ENCODE assay signal across 29 mouse cellular contexts in genomic region chr2:19444346-19444745, GRCm38 (mm10). TPM values are rescaled to one million over a fixed set of nuclear protein-coding genes. Genes with fewer than 3 reads are reported as not detected.
"Had no signal": no experiment of that assay in that cellular context is flagged by ENCODE, and none has a peak within 500 bp of the region (broad histone marks: within the 10 kb centered on the region; RNA-seq: fewer than 3 reads in every experiment).

No protein-coding gene starts in this region.

- H3K9ac ChIP-seq: limb, embryonic 13.5 days; liver, embryonic 12.5 days; liver, embryonic 15.5 days; lung, embryonic 15.5 days; midbrain, embryonic 15.5 days; stomach, embryonic 15.5 days had no signal

- ATAC-seq: intestine, postnatal 0 days; liver, embryonic 12.5 days had no signal

- H3K36me3 ChIP-seq: limb, embryonic 10.5 days; limb, embryonic 13.5 days; liver, embryonic 12.5 days; liver, embryonic 15.5 days; lung, embryonic 15.5 days; midbrain, embryonic 15.5 days; stomach, embryonic 15.5 days had no signal

- H3K9me3 ChIP-seq: limb, embryonic 10.5 days; limb, embryonic 13.5 days; liver, embryonic 12.5 days; liver, embryonic 15.5 days; lung, embryonic 15.5 days; midbrain, embryonic 15.5 days; stomach, embryonic 15.5 days had no signal

- H3K4me1 ChIP-seq: liver, embryonic 12.5 days; liver, embryonic 15.5 days had no signal

- H3K4me3 ChIP-seq: layer of hippocampus, adult 2 months; liver, embryonic 12.5 days; liver, embryonic 15.5 days; lung, embryonic 15.5 days had no signal

- DNase-seq: kidney, adult 2 months; kidney, postnatal 25 days; layer of hippocampus, adult 9-11 months; liver; lung, adult 18-20 months; lung, postnatal 10 days; lung, postnatal 36 days; right cerebral cortex, adult 18-20 months; right cerebral cortex, postnatal 14 days; right cerebral cortex, postnatal 4 days; thymus, postnatal 25 days had no signal

- H3K27ac ChIP-seq: kidney, postnatal 0 days; layer of hippocampus, adult 2 months; limb, embryonic 10.5 days; limb, embryonic 13.5 days; liver, embryonic 12.5 days; liver, embryonic 15.5 days; lung, embryonic 15.5 days; midbrain, embryonic 15.5 days; stomach, embryonic 15.5 days had no signal

- H3K4me2 ChIP-seq: liver, embryonic 12.5 days; liver, embryonic 15.5 days; lung, embryonic 15.5 days had no signal

RNA-seq across cellular contexts. Expression of gene Ptf1a, which starts 1.1 kb away (rescaled TPM):
- total RNA-seq: layer of hippocampus, adult 2 months; layer of hippocampus, postnatal 25 days; left cerebral cortex, adult 18-20 months; left cerebral cortex, postnatal 25 days; megakaryocyte-erythroid progenitor cell, adult 5-6 weeks; neutrophil, adult 5-6 weeks had no signal
- polyA plus RNA-seq: intestine, postnatal 0 days; kidney, adult 2 months; kidney, embryonic 14.5 days; kidney, postnatal 0 days; large intestine, adult 2 months; limb, embryonic 10.5 days; limb, embryonic 13.5 days; liver, embryonic 12.5 days; liver, embryonic 15.5 days; lung, embryonic 15.5 days; thymus, postnatal 0 days had no signal
